Mouse (Mus musculus) urinary bladder, postnatal 25 days (tissue): ENCODE results near the gene Itga5.
"Not testable (repeated sequence)": the region's sequence is repeated elsewhere in the genome, so short reads cannot be mapped to it uniquely, and the experiment has no call there.

Experiments used
- DNase-seq: peaks from one replicate; pipeline ENCODE4 v3.0.0; 2022; ENCODE audit warnings: low spot score

The Itga5 gene

GRCm38 (mm10) chr15:103366376-103367149 lies at the start of gene Itga5:
TSS of gene Itga5 (minus strand) at chr15:103366763.
- peak; percentile 79 for DNase-seq

- not testable (repeated sequence) for DNase-seq
Observed at GRCm38 (mm10) chr15:103405586-103405985, 39.0 kb upstream of the Itga5 start.

GRCm38 (mm10) chr15:103401361-103401760 lies 34.8 kb upstream of the Itga5 start:
- DNase-seq = no peak

GRCm38 (mm10) chr15:103393577-103393976 lies 27.0 kb upstream of the Itga5 start:
- no peak for DNase-seq

GRCm38 (mm10) chr15:103388556-103389145 lies 22.1 kb upstream of the Itga5 start:
- no peak for DNase-seq

- DNase-seq = no peak
Observed at GRCm38 (mm10) chr15:103383771-103384488, 17.4 kb upstream of the Itga5 start.

GRCm38 (mm10) chr15:103382795-103383406 lies 16.3 kb upstream of the Itga5 start:
- DNase-seq = no peak

GRCm38 (mm10) chr15:103382075-103382474 lies 15.5 kb upstream of the Itga5 start:
- DNase-seq = no peak

GRCm38 (mm10) chr15:103378665-103379356 lies 12.2 kb upstream of the Itga5 start:
- DNase-seq = no peak

GRCm38 (mm10) chr15:103377752-103378664 lies 11.4 kb upstream of the Itga5 start:
- DNase-seq = no peak

- no peak for DNase-seq
Observed at GRCm38 (mm10) chr15:103376837-103377269, 10.3 kb upstream of the Itga5 start.

GRCm38 (mm10) chr15:103375112-103375800 lies 8.7 kb upstream of the Itga5 start:
- DNase-seq = no peak

GRCm38 (mm10) chr15:103372461-103372860 lies 5.9 kb upstream of the Itga5 start:
- DNase-seq = no peak

- DNase-seq = no peak
Observed at GRCm38 (mm10) chr15:103371741-103372140, 5.2 kb upstream of the Itga5 start.

GRCm38 (mm10) chr15:103371208-103371607 lies 4.6 kb upstream of the Itga5 start:
- DNase-seq = no peak

GRCm38 (mm10) chr15:103370462-103370861 lies 3.9 kb upstream of the Itga5 start:
- DNase-seq = no peak

- no peak for DNase-seq
Observed at GRCm38 (mm10) chr15:103369123-103369522, 2.6 kb upstream of the Itga5 start.

- DNase-seq = no peak
Observed at GRCm38 (mm10) chr15:103368179-103368940, 1.8 kb upstream of the Itga5 start.
